Mouse (Mus musculus): Measurements from ENCODE around the gene Zmynd8.
"Not testable (repeated sequence)": the region's sequence is repeated elsewhere in the genome, so short reads cannot be mapped to it uniquely, and the experiment has no call there.

The Zmynd8 gene

GRCm38 (mm10) chr2:165809901-165810477, 88.8 kb downstream of the Zmynd8 start:
- in situ Hi-C loops (cut with MboI, MseI) = loop anchor here (10.0 kb wide), 1 partner anchor 235 kb away; no protein-coding TSS in a partner anchor

GRCm38 (mm10) chr2:165809091-165809490, 89.7 kb downstream of the Zmynd8 start:
- in situ Hi-C loops (cut with MboI, MseI) = no loop called here

- in situ Hi-C loops (cut with MboI, MseI) = no loop called here
These were observed 90.4 kb downstream of the Zmynd8 start for GRCm38 (mm10) chr2:165808179-165808975.

- in situ Hi-C loops (cut with MboI, MseI) = not testable (repeated sequence)
These were observed 98.6 kb downstream of the Zmynd8 start for GRCm38 (mm10) chr2:165800174-165800573.

- in situ Hi-C loops (cut with MboI, MseI) = no loop called here
These were observed 100.9 kb downstream of the Zmynd8 start for GRCm38 (mm10) chr2:165797876-165798275.

GRCm38 (mm10) chr2:165793283-165793638, 105.6 kb downstream of the Zmynd8 start:
- in situ Hi-C loops (cut with MboI, MseI) = no loop called here

- in situ Hi-C loops (cut with MboI, MseI) = no loop called here
These were observed 106.2 kb downstream of the Zmynd8 start for GRCm38 (mm10) chr2:165792431-165793282.

GRCm38 (mm10) chr2:165791657-165792056, 107.2 kb downstream of the Zmynd8 start:
- in situ Hi-C loops (cut with MboI, MseI) = no loop called here

- in situ Hi-C loops (cut with MboI, MseI) = no loop called here
These were observed 107.8 kb downstream of the Zmynd8 start for GRCm38 (mm10) chr2:165791026-165791425.

GRCm38 (mm10) chr2:165789667-165790066, 109.1 kb downstream of the Zmynd8 start:
- in situ Hi-C loops (cut with MboI, MseI) = loop anchor here (5.0 to 10.0 kb wide), 3 partner anchors 53 to 1405 kb away; partner anchors contain the start of genes Slpi and Zmynd8

GRCm38 (mm10) chr2:165788796-165789195, 110.0 kb downstream of the Zmynd8 start:
- in situ Hi-C loops (cut with MboI, MseI) = loop anchor here (5.0 to 10.0 kb wide), 3 partner anchors 54 to 1404 kb away; partner anchors contain the start of genes Slpi and Zmynd8

GRCm38 (mm10) chr2:165788005-165788404, 110.8 kb downstream of the Zmynd8 start:
- in situ Hi-C loops (cut with MboI, MseI) = loop anchor here (5.0 to 10.0 kb wide), 3 partner anchors 54 to 1403 kb away; partner anchors contain the start of genes Slpi and Zmynd8

- in situ Hi-C loops (cut with MboI, MseI) = loop anchor here (5.0 to 10.0 kb wide), 3 partner anchors 56 to 1402 kb away; partner anchors contain the start of genes Slpi and Zmynd8
These were observed 112.3 kb downstream of the Zmynd8 start for GRCm38 (mm10) chr2:165786467-165786866.

- in situ Hi-C loops (cut with MboI, MseI) = loop anchor here (5.0 to 10.0 kb wide), 3 partner anchors 57 to 1401 kb away; partner anchors contain the start of genes Slpi and Zmynd8
These were observed 113.3 kb downstream of the Zmynd8 start for GRCm38 (mm10) chr2:165785312-165786036.

GRCm38 (mm10) chr2:165782324-165782723, 116.5 kb downstream of the Zmynd8 start:
- in situ Hi-C loops (cut with MboI, MseI) = loop anchor here (10.0 kb wide), 1 partner anchor 1398 kb away; the partner anchor contains the start of gene Slpi

- in situ Hi-C loops (cut with MboI, MseI) = no loop called here
These were observed 119.9 kb downstream of the Zmynd8 start for GRCm38 (mm10) chr2:165778927-165779326.

- in situ Hi-C loops (cut with MboI, MseI) = no loop called here
These were observed 129.4 kb downstream of the Zmynd8 start for GRCm38 (mm10) chr2:165769375-165769948.

- in situ Hi-C loops (cut with MboI, MseI) = no loop called here
These were observed 129.9 kb downstream of the Zmynd8 start for GRCm38 (mm10) chr2:165768805-165769358.

- in situ Hi-C loops (cut with MboI, MseI) = no loop called here
These were observed 139.3 kb downstream of the Zmynd8 start for GRCm38 (mm10) chr2:165759421-165759985.

- in situ Hi-C loops (cut with MboI, MseI) = no loop called here
These were observed 140.3 kb downstream of the Zmynd8 start for GRCm38 (mm10) chr2:165758534-165758933.
